Mouse (Mus musculus): ENCODE data around the gene Csnk2a1. TPM values are rescaled to one million over a fixed set of nuclear protein-coding genes. Genes with fewer than 3 reads are reported as not detected.

The Csnk2a1 gene
- total RNA-seq, 2 experiments from 2014 or later, result 82.1 to 101 TPM

DNA sequence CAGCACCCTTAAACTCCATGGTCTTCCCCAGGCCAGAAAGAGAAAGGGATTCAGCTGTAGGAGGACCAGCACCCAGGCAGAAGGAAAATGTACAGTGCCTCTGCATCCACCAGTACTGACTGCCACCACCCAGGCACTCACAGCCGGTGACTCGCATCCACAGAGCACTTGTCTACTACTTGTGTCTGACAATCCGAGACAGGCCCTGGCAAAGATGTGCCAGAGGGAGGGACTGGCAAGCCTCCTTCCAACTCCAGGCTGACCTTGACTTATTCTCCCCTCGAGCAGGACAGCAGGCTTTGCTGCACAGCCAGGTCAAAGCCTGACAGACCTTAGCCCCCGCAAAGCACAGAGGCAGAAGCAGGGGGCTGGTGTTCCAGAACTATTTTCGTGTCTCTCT lies 90.4 kb downstream of the Csnk2a1 start:
- no peak for ATAC-seq (replicated peaks; ENCODE audit: poor library complexity, severe bottlenecking)

DNA sequence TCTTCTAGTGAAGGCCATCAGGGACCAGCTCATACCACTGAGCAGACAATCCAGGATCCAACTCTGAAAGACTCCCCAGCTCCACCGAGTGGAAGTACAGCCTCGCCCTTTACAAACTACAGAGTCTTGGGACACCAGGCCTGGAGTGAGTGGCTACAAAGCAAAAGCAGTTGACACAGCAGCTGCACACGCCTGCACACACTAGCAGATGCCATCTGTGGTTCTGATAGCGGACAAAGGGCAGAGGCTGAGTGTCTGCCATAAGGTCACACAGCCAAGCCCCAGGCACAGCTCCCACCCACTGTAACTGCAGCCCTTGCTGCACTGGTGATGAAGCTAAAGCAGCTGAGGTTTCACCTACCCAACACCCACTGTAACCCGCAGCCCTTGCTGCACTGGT lies 94.9 kb downstream of the Csnk2a1 start:
- ATAC-seq (replicated peaks; ENCODE audit: poor library complexity, severe bottlenecking), result no peak

DNA sequence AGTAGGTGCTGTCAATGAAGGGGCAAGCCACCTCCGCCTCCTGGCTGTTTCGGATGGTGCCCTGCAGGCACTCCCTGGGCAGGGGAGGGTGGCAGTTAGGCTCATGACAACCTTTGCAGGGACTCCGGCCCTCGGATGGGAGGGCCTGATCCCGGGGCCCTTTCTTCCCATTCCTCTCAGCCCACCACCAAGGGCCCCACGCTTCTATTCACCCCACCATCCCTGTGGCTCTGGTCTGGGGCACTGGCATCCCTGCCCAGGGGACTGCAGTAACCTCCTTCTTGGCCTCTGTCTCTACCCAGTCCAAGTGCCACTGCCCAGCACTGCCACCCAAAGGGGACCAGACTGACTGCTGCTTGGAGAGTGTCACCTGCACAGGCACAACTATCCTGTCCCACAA lies 95.6 kb downstream of the Csnk2a1 start:
- no peak for ATAC-seq (replicated peaks; ENCODE audit: poor library complexity, severe bottlenecking)

DNA sequence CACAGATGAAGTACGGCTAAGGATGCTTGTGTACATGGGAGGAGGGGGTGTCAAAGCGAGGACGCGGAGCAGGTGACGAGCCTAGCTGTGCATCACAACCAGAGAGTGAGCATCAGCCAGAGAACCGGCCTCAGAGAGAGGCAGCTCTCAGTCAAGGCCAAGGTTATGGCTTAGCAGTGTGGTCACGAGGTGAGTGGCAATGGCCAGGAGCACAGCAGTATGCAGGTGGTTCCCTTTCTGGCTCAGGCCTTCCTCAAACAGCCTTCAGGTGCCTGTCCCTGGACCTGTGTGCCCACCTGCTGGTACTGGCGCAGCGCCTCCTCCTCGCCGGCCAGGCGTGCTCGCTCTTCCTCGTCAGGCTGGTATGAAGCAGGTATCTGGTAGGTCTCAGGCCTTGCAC lies 97.3 kb downstream of the Csnk2a1 start:
- ATAC-seq (replicated peaks; ENCODE audit: poor library complexity, severe bottlenecking), result no peak

DNA sequence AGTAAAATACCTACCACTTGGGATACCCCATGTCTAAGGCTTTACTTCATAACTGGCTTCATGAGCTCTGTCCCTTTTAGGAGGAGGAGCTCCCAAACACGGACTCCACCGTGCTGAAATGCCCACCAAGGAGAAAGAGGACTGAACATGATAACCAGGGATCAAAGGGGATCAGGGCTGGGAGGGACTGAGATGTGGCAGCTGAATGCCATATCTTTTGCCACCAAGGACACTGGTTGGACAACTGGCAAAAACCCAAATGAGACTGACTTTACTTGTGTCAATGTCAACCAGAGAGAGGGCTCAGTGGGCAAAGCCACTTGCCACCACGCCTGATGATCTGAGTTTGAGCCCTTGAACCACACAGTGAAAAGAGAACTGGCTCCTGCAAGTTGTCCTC lies 98.2 kb downstream of the Csnk2a1 start:
- no peak for ATAC-seq (replicated peaks; ENCODE audit: poor library complexity, severe bottlenecking)

DNA sequence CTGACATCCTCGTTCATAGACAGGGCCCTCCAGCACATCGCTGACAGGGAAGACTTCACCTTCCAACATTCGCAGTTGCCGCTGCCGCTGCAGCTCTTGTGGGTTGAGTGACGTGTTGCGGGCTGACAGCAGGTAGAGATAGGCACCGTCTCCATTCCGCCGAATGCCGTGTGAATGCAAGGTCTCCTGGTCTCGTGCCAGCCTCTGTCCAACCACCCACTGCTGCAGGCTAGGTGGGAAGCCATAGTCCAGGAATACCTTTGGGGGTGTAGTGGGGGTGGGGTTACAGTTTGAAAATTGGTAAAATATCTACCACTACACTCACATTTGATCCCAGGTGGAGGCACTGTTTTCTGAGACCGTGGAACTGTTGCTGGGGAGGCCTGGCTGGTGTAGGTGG lies 99.5 kb downstream of the Csnk2a1 start:
- ATAC-seq (replicated peaks; ENCODE audit: poor library complexity, severe bottlenecking), result no peak

DNA sequence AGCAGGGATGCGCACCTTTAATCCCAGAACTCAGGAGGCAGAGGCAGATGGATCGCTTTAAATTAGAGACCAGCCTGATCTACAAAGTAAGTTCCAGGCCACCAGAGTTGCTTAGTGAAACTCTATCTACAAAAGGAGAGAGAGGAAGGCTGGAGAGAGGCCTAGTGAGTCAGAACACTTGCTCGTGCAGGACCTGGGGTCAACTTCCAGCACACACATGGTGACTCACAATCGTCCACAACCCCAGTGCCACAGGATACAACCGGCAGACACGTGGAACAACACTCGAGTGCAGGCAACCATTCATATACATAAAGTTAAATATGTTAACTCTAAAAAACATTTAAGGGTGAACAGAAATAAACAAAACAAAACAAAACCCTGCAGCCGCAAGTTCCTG lies 100.0 kb downstream of the Csnk2a1 start:
- no peak for ATAC-seq (replicated peaks; ENCODE audit: poor library complexity, severe bottlenecking)

DNA sequence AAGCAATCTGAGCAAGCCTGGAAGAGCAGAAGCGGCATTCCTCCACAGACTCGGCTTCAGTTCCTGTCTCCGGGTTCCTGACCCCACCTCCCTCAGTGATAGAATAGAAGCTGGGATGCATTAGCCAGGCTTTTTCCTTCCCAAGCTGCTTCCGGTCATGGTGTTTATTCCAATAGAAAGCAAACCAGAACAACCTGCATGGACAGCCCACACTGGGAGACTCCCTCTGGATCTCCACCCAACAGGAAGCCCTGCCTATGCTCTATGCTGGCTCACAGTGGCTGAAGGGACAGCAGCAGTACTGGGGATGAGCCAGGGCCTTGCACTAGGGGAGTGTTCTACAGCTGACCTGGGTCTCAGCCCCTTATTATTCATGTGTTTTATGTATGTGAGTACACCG lies 101.3 kb downstream of the Csnk2a1 start:
- no peak for ATAC-seq (replicated peaks; ENCODE audit: poor library complexity, severe bottlenecking)

DNA sequence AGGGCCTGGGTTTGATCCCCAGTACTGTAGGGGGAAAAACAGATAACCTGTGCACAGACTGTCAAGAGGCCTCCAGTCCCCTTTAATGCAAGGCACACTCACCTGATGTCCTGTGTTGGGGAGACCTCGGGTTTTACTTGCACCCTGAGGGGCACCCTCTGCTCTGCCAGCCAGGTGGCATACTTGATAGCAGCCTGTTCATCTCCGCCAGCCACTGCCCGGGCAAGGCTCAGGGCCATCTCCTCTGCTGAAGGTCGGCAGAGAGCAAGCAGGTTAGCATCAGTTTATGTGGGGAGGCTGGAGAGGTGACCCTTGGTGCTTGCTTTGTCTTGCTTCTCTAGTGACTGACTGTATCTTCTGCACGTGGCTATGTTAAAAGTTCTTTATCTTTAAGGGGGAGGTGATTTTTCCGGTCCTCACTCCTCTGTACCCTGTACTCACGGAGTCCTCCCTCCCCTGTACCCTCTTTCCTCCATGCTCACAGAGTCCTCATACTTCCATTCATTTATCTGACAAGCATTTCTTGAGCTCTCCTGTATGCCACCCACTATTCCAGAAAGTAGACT lies 104.3 kb downstream of the Csnk2a1 start:
- ATAC-seq (replicated peaks; ENCODE audit: poor library complexity, severe bottlenecking), result no peak

Other genes with a start within 250 kb of the Csnk2a1 start
- gene Fam110a, start 246.6 kb upstream of the Csnk2a1 start, total RNA-seq (2014; fragmentation: Nextera tagmentation), result 14.9 and 17.6 TPM in 2 replicates
- 3.8 and 8.8 TPM in 2 replicates for gene Fam110a, start 246.6 kb upstream of the Csnk2a1 start, total RNA-seq (2017)
- not detected in 2 replicates for gene Slc52a3, start 230.3 kb upstream of the Csnk2a1 start, total RNA-seq (2014; fragmentation: Nextera tagmentation)
- not detected in 2 replicates for gene Slc52a3, start 230.3 kb upstream of the Csnk2a1 start, total RNA-seq (2017)
- not detected in 2 replicates for gene Scrt2, start 145.3 kb upstream of the Csnk2a1 start, total RNA-seq (2014; fragmentation: Nextera tagmentation)
- not detected in 2 replicates for gene Scrt2, start 145.3 kb upstream of the Csnk2a1 start, total RNA-seq (2017)
- 0.47 and 5.5 TPM in 2 replicates for gene Srxn1, start 121.3 kb upstream of the Csnk2a1 start, total RNA-seq (2014; fragmentation: Nextera tagmentation)
- gene Srxn1, start 121.3 kb upstream of the Csnk2a1 start, total RNA-seq (2017), result 1.3 and 2.0 TPM in 2 replicates
- gene Tcf15, start 83.3 kb upstream of the Csnk2a1 start, total RNA-seq (2014; fragmentation: Nextera tagmentation), result not detected in 2 replicates
- not detected in 2 replicates for gene Tcf15, start 83.3 kb upstream of the Csnk2a1 start, total RNA-seq (2017)
- gene Tbc1d20, start 67.0 kb downstream of the Csnk2a1 start, total RNA-seq (2014; fragmentation: Nextera tagmentation), result 26.4 and 28.7 TPM in 2 replicates
- 18.6 and 18.8 TPM in 2 replicates for gene Tbc1d20, start 67.0 kb downstream of the Csnk2a1 start, total RNA-seq (2017)
- 109 and 119 TPM in 2 replicates for gene Rbck1, start 105.8 kb downstream of the Csnk2a1 start, total RNA-seq (2014; fragmentation: Nextera tagmentation)
- gene Rbck1, start 105.8 kb downstream of the Csnk2a1 start, total RNA-seq (2017), result 64.2 and 64.5 TPM in 2 replicates
- gene Trib3, start 117.2 kb downstream of the Csnk2a1 start, total RNA-seq (2014; fragmentation: Nextera tagmentation), result not detected in 2 replicates
- gene Trib3, start 117.2 kb downstream of the Csnk2a1 start, total RNA-seq (2017), result not detected in 2 replicates
- gene Nrsn2, start 149.8 kb downstream of the Csnk2a1 start, total RNA-seq (2014; fragmentation: Nextera tagmentation), result not detected in 2 replicates
- gene Nrsn2, start 149.8 kb downstream of the Csnk2a1 start, total RNA-seq (2017), result not detected in 2 replicates
- gene Sox12, start 171.2 kb downstream of the Csnk2a1 start, total RNA-seq (2014; fragmentation: Nextera tagmentation), result 8.6 and 10.5 TPM in 2 replicates
- 1.5 and 2.4 TPM in 2 replicates for gene Sox12, start 171.2 kb downstream of the Csnk2a1 start, total RNA-seq (2017)
- gene Zcchc3, start 188.2 kb downstream of the Csnk2a1 start, total RNA-seq (2014; fragmentation: Nextera tagmentation), result 3.7 and 9.4 TPM in 2 replicates
- 4.8 and 4.9 TPM in 2 replicates for gene Zcchc3, start 188.2 kb downstream of the Csnk2a1 start, total RNA-seq (2017)
- 0.75 TPM in 1 of 2 replicates, not detected in the other for gene 6820408C15Rik, start 188.7 kb downstream of the Csnk2a1 start, total RNA-seq (2014; fragmentation: Nextera tagmentation)
- gene 6820408C15Rik, start 188.7 kb downstream of the Csnk2a1 start, total RNA-seq (2017), result not detected in 2 replicates
- gene Defb23, start 237.8 kb downstream of the Csnk2a1 start, total RNA-seq (2014; fragmentation: Nextera tagmentation), result not detected in 2 replicates
- not detected in 2 replicates for gene Defb23, start 237.8 kb downstream of the Csnk2a1 start, total RNA-seq (2017)